Mouse (Mus musculus): Measurements from ENCODE around the gene Kif21b. TPM values are rescaled to one million over a fixed set of nuclear protein-coding genes. Genes with fewer than 3 reads are reported as not detected.

The Kif21b gene
- total and polyA plus RNA-seq, 2 experiments = 0.74 to 1.5 TPM

- Histone ChIP-seq H3K36me3 (ENCODE audit: control insufficient read depth, insufficient read depth, low read length) (no peaks in the 10 kb centered on the region), H3K27ac (replicated peaks; ENCODE audit: insufficient read depth, low read depth, low read length) (peak overlapping the region; percentile 43; the same call in 1 of the 2 replicates), H3K27me3 (ENCODE audit: control insufficient read depth, insufficient read depth, low read length) (peaks cover 4% of the 10 kb centered on the region), H3K79me2 (ENCODE audit: control insufficient read depth, insufficient read depth, low read length) (no peaks in the 10 kb centered on the region), H3K9ac (ENCODE audit: low read depth, low read length) (no peak overlapping the region), H3K4me3 (ENCODE audit: insufficient read depth, low read depth, low read length) (no peak overlapping the region), H3K4me1 (ENCODE audit: control insufficient read depth, insufficient read depth, low read length) (peaks cover 13% of the 10 kb centered on the region)
- TF ChIP-seq POLR2A (IDR thresholded peaks at IDR 0.05; ENCODE audit: extremely low read depth, insufficient read depth, low read length) (no peak), CTCF (IDR thresholded peaks at IDR 0.05; ENCODE audit: low read depth, low read length) (no peak)
- 46% methylated on average over 1 of the region's 1 CpGs for WGBS
- DNase-seq (ENCODE audit: extremely low read depth, low read depth, low spot score) = peak; percentile 53
These were observed 3.9 kb downstream of the Kif21b start for GRCm38 (mm10) chr1:136135046-136135445.

GRCm38 (mm10) chr1:136135777-136136444 lies 4.7 kb downstream of the Kif21b start:
- H3K9ac ChIP-seq (ENCODE audit: low read depth, low read length) = no peak overlapping the region
- peaks cover 13% of the 10 kb centered on the region for H3K4me1 ChIP-seq (ENCODE audit: control insufficient read depth, insufficient read depth, low read length)

GRCm38 (mm10) chr1:136136547-136136946 lies 5.4 kb downstream of the Kif21b start:
- peak overlapping the region; percentile 12 for H3K27ac ChIP-seq (replicated peaks; ENCODE audit: insufficient read depth, low read depth, low read length)
- no peak for DNase-seq (ENCODE audit: extremely low read depth, low read depth, low spot score)
- peaks cover 1% of the 10 kb centered on the region for H3K27me3 ChIP-seq (ENCODE audit: control insufficient read depth, insufficient read depth, low read length)
- H3K4me1 ChIP-seq (ENCODE audit: control insufficient read depth, insufficient read depth, low read length) = peaks cover 12% of the 10 kb centered on the region
- H3K9ac ChIP-seq (ENCODE audit: low read depth, low read length) = no peak overlapping the region
- no peak overlapping the region for H3K4me3 ChIP-seq (ENCODE audit: insufficient read depth, low read depth, low read length)
- no peaks in the 10 kb centered on the region for H3K36me3 ChIP-seq (ENCODE audit: control insufficient read depth, insufficient read depth, low read length)
- H3K79me2 ChIP-seq (ENCODE audit: control insufficient read depth, insufficient read depth, low read length) = no peaks in the 10 kb centered on the region
- TF ChIP-seq POLR2A (IDR thresholded peaks at IDR 0.05; ENCODE audit: extremely low read depth, insufficient read depth, low read length) (no peak), CTCF (IDR thresholded peaks at IDR 0.05; ENCODE audit: low read depth, low read length) (no peak)
- WGBS = 75% methylated on average over 4 of the region's 4 CpGs

More at GRCm38 (mm10) chr1:136135777-136136444, 4.7 kb downstream of the Kif21b start:
- H3K27me3 ChIP-seq (ENCODE audit: control insufficient read depth, insufficient read depth, low read length) = peaks cover 4% of the 10 kb centered on the region
- 91% methylated on average over 6 of the region's 6 CpGs for WGBS
- no peaks in the 10 kb centered on the region for H3K79me2 ChIP-seq (ENCODE audit: control insufficient read depth, insufficient read depth, low read length)
- H3K36me3 ChIP-seq (ENCODE audit: control insufficient read depth, insufficient read depth, low read length) = no peaks in the 10 kb centered on the region
- H3K4me3 ChIP-seq (ENCODE audit: insufficient read depth, low read depth, low read length) = no peak overlapping the region
- DNase-seq (ENCODE audit: extremely low read depth, low read depth, low spot score) = no peak
- TF ChIP-seq POLR2A (IDR thresholded peaks at IDR 0.05; ENCODE audit: extremely low read depth, insufficient read depth, low read length) = no peak
- H3K27ac ChIP-seq (replicated peaks; ENCODE audit: insufficient read depth, low read depth, low read length) = peak overlapping the region; percentile 20; the same call in 1 of the 2 replicates

- Histone ChIP-seq H3K9ac (ENCODE audit: low read depth, low read length) (no peak overlapping the region), H3K36me3 (ENCODE audit: control insufficient read depth, insufficient read depth, low read length) (no peaks in the 10 kb centered on the region), H3K27me3 (ENCODE audit: control insufficient read depth, insufficient read depth, low read length) (no peaks in the 10 kb centered on the region), H3K4me1 (ENCODE audit: control insufficient read depth, insufficient read depth, low read length) (peaks cover 10% of the 10 kb centered on the region), H3K4me3 (ENCODE audit: insufficient read depth, low read depth, low read length) (no peak overlapping the region), H3K79me2 (ENCODE audit: control insufficient read depth, insufficient read depth, low read length) (no peaks in the 10 kb centered on the region), H3K27ac (replicated peaks; ENCODE audit: insufficient read depth, low read depth, low read length) (peak overlapping the region; percentile 16)
- TF ChIP-seq POLR2A (IDR thresholded peaks at IDR 0.05; ENCODE audit: extremely low read depth, insufficient read depth, low read length) (no peak), CTCF (IDR thresholded peaks at IDR 0.05; ENCODE audit: low read depth, low read length) (no peak)
- peak; percentile 55 for DNase-seq (ENCODE audit: extremely low read depth, low read depth, low spot score)
- 31% methylated on average over 7 of the region's 7 CpGs for WGBS
These were observed 5.9 kb downstream of the Kif21b start for GRCm38 (mm10) chr1:136137071-136137531.

GRCm38 (mm10) chr1:136137575-136137974 lies 6.4 kb downstream of the Kif21b start:
- no peaks in the 10 kb centered on the region for H3K27me3 ChIP-seq (ENCODE audit: control insufficient read depth, insufficient read depth, low read length)
- no peak for TF ChIP-seq POLR2A (IDR thresholded peaks at IDR 0.05; ENCODE audit: extremely low read depth, insufficient read depth, low read length)
- TF ChIP-seq CTCF (IDR thresholded peaks at IDR 0.05; ENCODE audit: low read depth, low read length) = no peak
- no peaks in the 10 kb centered on the region for H3K79me2 ChIP-seq (ENCODE audit: control insufficient read depth, insufficient read depth, low read length)
- DNase-seq (ENCODE audit: extremely low read depth, low read depth, low spot score) = peak; percentile 20
- no peak overlapping the region for H3K9ac ChIP-seq (ENCODE audit: low read depth, low read length)
- H3K4me3 ChIP-seq (ENCODE audit: insufficient read depth, low read depth, low read length) = no peak overlapping the region
- H3K36me3 ChIP-seq (ENCODE audit: control insufficient read depth, insufficient read depth, low read length) = no peaks in the 10 kb centered on the region
- H3K4me1 ChIP-seq (ENCODE audit: control insufficient read depth, insufficient read depth, low read length) = peaks cover 10% of the 10 kb centered on the region
- H3K27ac ChIP-seq (replicated peaks; ENCODE audit: insufficient read depth, low read depth, low read length) = peak overlapping the region; percentile 16
- WGBS = 11% methylated on average over 4 of the region's 4 CpGs

GRCm38 (mm10) chr1:136138191-136138830 lies 7.1 kb downstream of the Kif21b start:
- WGBS = 67% methylated on average over 10 of the region's 10 CpGs
- Histone ChIP-seq H3K27ac (replicated peaks; ENCODE audit: insufficient read depth, low read depth, low read length) (peak overlapping the region; percentile 29; the same call in 1 of the 2 replicates), H3K79me2 (ENCODE audit: control insufficient read depth, insufficient read depth, low read length) (no peaks in the 10 kb centered on the region), H3K4me1 (ENCODE audit: control insufficient read depth, insufficient read depth, low read length) (peaks cover 10% of the 10 kb centered on the region), H3K9ac (ENCODE audit: low read depth, low read length) (no peak overlapping the region), H3K4me3 (ENCODE audit: insufficient read depth, low read depth, low read length) (no peak overlapping the region), H3K36me3 (ENCODE audit: control insufficient read depth, insufficient read depth, low read length) (no peaks in the 10 kb centered on the region), H3K27me3 (ENCODE audit: control insufficient read depth, insufficient read depth, low read length) (no peaks in the 10 kb centered on the region)
- DNase-seq (ENCODE audit: extremely low read depth, low read depth, low spot score) = no peak
- TF ChIP-seq CTCF (IDR thresholded peaks at IDR 0.05; ENCODE audit: low read depth, low read length) (no peak), POLR2A (IDR thresholded peaks at IDR 0.05; ENCODE audit: extremely low read depth, insufficient read depth, low read length) (no peak)

All from liver, adult 2 months (tissue).